Mouse (Mus musculus) liver, adult 2 months (tissue): Measurements from ENCODE around the gene Serpina1f. TPM values are rescaled to one million over a fixed set of nuclear protein-coding genes. Genes with fewer than 3 reads are reported as not detected.
"Not testable (repeated sequence)": the region's sequence is repeated elsewhere in the genome, so short reads cannot be mapped to it uniquely, and the experiment has no call there.

Experiments
- DNase-seq: peaks from one replicate; pipeline ENCODE4 v3.0.0-alpha.2; 2011; ENCODE audit warnings: low read depth, low spot score; ENCODE audit errors: extremely low read depth
- H3K27ac ChIP-seq: fragments of 200-500 bp; replicated peaks from 2 replicates; pipeline ENCODE4 v1.5.1; 2012; ENCODE audit warnings: low read depth, mild to moderate bottlenecking, control low read depth, inconsistent platforms, low read length; ENCODE audit not compliant: insufficient read depth
- H3K27me3 ChIP-seq: fragments of 200-500 bp; 2 replicates; pipeline ENCODE4 v1.6.1; 2012; ENCODE audit warnings: mild to moderate bottlenecking, moderate library complexity, low read length, inconsistent platforms; ENCODE audit not compliant: control insufficient read depth, insufficient read depth
- H3K36me3 ChIP-seq: fragments of 200-500 bp; 2 replicates; pipeline ENCODE4 v1.6.1; 2012; ENCODE audit warnings: low read length, inconsistent platforms; ENCODE audit not compliant: control insufficient read depth, insufficient read depth
- H3K4me1 ChIP-seq: fragments of 200-500 bp; 2 replicates; pipeline ENCODE4 v1.6.1; 2011; ENCODE audit warnings: low read length; ENCODE audit not compliant: control insufficient read depth, insufficient read depth
- H3K4me3 ChIP-seq: fragments of 200-500 bp; 2 replicates; pipeline ENCODE4 v1.5.1; 2011; ENCODE audit warnings: low read depth, mild to moderate bottlenecking, control low read depth, low read length, moderate library complexity; ENCODE audit not compliant: insufficient read depth
- H3K79me2 ChIP-seq: fragments of 200-500 bp; 2 replicates; pipeline ENCODE4 v1.6.1; 2012; ENCODE audit warnings: inconsistent platforms, mild to moderate bottlenecking, low read length, moderate library complexity; ENCODE audit not compliant: control insufficient read depth, insufficient read depth
- H3K9ac ChIP-seq: fragments of 200-500 bp; 2 replicates; pipeline ENCODE4 v1.6.1; 2012; ENCODE audit warnings: low read depth, mild to moderate bottlenecking, control low read depth, inconsistent platforms, low read length
- CTCF ChIP-seq: fragments of 200-500 bp; IDR thresholded peaks from 2 replicates; pipeline ENCODE4 v1.5.1; 2011; ENCODE audit warnings: low read depth, low read length, control low read depth
- POLR2A ChIP-seq: fragments of 200-500 bp; IDR thresholded peaks from 2 replicates; pipeline ENCODE4 v1.6.1; 2011; ENCODE audit warnings: low read length, control low read depth; ENCODE audit not compliant: insufficient read depth; ENCODE audit errors: extremely low read depth
- WGBS: fragments of 180-500 bp; shearing (Covaris S2); methylation state at CpG from one replicate; pipeline ENCODE4 v1.1.7; 2018; 5-methylcytosine and 5-hydroxymethylcytosine counted together
- polyA plus RNA-seq: library from polyadenylated mRNA; depleted of rRNA; stranded (reverse); fragments of >200 nt; gene quantifications from 2 replicates; pipeline ENCODE4 v1.2.3, GENCODE M21; 2012
- total RNA-seq: library from RNA; depleted of rRNA; stranded (reverse); fragments of >200 nt; gene quantifications from 2 replicates; pipeline ENCODE4 v1.2.3, GENCODE M21; 2014

Gene Serpina1f
- total and polyA plus RNA-seq, 2 experiments = not detected

DNA sequence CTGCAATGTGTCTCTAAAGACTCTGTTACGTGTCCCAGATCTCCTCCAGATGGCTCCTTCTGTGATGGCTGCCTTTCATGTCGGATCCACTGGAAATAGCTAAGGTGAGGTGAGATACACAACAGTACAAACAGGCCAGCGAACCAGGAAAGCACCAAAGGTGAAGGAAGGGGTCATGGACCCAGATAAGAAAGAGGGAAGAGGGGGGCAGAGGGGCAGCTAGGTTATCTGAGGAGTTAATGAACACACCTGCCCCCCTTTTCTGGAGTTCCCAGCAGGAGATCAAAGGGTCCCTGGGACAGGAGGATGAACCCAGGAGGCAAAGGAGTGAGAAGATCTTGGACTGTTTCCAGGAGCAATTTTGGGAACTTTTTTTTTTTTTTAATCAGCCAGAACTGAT lies 9.9 kb downstream of the Serpina1f start:
- TF ChIP-seq POLR2A (no peak), CTCF (no peak)
- no peak for DNase-seq
- no peak overlapping the region for H3K9ac ChIP-seq
- H3K27ac ChIP-seq = no peak overlapping the region
- H3K4me1 ChIP-seq = peaks cover 15% of the 10 kb centered on the region
- no peaks in the 10 kb centered on the region for H3K36me3 ChIP-seq
- H3K79me2 ChIP-seq = no peaks in the 10 kb centered on the region
- H3K27me3 ChIP-seq = no peaks in the 10 kb centered on the region
- H3K4me3 ChIP-seq = no peak overlapping the region
- WGBS = 68% methylated on average over 3 of the region's 3 CpGs

DNA sequence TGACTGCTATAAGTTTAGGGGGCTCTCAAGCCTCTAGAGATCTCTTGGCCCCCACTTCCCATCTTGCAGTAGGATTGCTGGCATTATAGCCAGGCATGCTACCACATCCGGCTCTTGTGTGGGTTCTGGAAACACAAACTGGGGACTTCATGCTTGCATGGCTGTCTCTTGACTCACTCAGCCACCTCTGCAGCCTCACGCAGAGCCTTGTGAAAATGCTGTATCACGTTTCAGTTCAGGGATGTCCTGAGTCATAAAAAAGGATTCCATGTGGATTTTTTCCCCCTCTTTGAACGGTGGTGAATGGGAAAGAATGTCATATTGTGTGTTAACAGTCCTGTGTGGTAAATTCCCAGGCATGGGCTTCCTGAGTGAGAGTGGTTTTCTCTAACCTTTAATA lies 11.6 kb downstream of the Serpina1f start:
- no peak overlapping the region for H3K27ac ChIP-seq
- TF ChIP-seq CTCF = no peak
- TF ChIP-seq POLR2A = no peak
- no peaks in the 10 kb centered on the region for H3K27me3 ChIP-seq
- no peak overlapping the region for H3K9ac ChIP-seq
- 77% methylated on average over 4 of the region's 4 CpGs for WGBS
- DNase-seq = no peak
- no peak overlapping the region for H3K4me3 ChIP-seq
- peaks cover 16% of the 10 kb centered on the region for H3K4me1 ChIP-seq
- H3K36me3 ChIP-seq = no peaks in the 10 kb centered on the region
- H3K79me2 ChIP-seq = no peaks in the 10 kb centered on the region

DNA sequence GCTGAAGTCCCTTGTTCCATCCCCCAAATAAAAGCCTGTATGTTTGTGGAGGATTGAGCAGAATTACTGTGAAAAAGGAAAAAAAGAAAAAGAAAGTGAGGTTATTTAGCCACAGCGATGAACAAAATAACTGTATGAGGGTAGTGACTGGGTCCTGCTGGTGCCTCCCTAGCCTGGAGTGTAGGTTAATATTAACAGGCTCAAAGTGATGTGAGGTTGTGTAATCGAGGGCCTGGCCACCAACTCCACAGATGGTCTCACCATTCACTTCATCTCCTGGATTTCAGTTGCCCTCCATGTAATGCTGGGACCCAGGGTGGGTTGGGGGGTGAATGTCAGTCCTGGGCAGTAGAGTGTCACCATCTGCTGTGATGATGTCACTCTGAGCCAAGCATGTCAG lies 13.6 kb downstream of the Serpina1f start:
- peak overlapping the region; percentile 43; the same call in 1 of the 2 replicates for H3K27ac ChIP-seq
- H3K36me3 ChIP-seq = no peaks in the 10 kb centered on the region
- no peaks in the 10 kb centered on the region for H3K27me3 ChIP-seq
- no peak overlapping the region for H3K4me3 ChIP-seq
- peaks cover 16% of the 10 kb centered on the region for H3K4me1 ChIP-seq
- no peak overlapping the region for H3K9ac ChIP-seq
- 15% methylated on average over 2 of the region's 2 CpGs for WGBS
- no peaks in the 10 kb centered on the region for H3K79me2 ChIP-seq
- TF ChIP-seq POLR2A = no peak
- DNase-seq = peak; percentile 77

DNA sequence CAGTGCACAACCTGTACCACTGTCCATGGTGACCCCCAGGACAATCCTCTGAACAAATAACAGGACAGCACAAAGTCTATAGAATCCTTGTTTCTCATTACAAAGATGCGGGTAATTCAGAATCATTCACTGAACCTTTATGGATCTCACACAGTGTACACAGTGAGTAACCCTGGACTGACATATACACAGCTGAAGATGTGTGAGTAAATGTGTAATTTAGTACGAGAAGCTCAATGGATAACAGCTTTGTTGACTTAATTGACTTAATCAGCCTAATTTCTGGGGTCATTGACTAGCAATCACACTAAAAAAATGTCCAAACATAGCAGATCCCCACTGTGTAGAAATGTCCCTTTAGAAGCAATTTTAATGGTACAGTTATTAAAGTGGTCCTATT lies 14.2 kb downstream of the Serpina1f start:
- Histone ChIP-seq H3K36me3 (no peaks in the 10 kb centered on the region), H3K79me2 (no peaks in the 10 kb centered on the region), H3K9ac (no peak overlapping the region), H3K4me1 (peaks cover 16% of the 10 kb centered on the region), H3K4me3 (no peak overlapping the region), H3K27me3 (no peaks in the 10 kb centered on the region), H3K27ac (0 out of 2 replicates have a peak overlapping the region, but pooled peaks have one; percentile 43)
- WGBS = 23% methylated on average over 2 of the region's 2 CpGs
- peak; percentile 67 for DNase-seq
- TF ChIP-seq CTCF = no peak
- no peak for TF ChIP-seq POLR2A

DNA sequence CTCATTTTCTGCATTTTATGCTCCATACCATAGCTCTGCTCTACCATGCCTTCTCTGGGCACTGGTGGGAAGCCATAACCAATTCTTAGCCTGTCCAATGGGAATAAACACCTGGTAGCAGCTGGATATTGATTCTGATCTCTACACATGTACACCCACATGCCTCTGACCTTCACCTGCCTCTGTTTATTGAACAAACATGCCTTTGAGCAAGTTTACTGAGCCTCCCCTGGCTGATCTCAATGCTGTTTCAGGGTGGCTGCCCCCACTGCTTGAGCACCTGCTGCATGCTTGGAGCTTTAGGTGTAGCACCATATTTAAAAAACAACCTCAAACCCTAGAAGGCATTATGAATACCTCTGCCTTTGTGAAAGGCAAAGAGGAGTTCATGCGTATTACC lies 15.5 kb downstream of the Serpina1f start:
- not testable (repeated sequence) for H3K79me2 ChIP-seq, H3K27me3 ChIP-seq, H3K9ac ChIP-seq, H3K4me3 ChIP-seq, H3K27ac ChIP-seq, H3K36me3 ChIP-seq
- H3K4me1 ChIP-seq = peaks cover 16% of the 10 kb centered on the region
- DNase-seq = peak; percentile 78
- 68% methylated on average over 1 of the region's 1 CpGs for WGBS

DNA sequence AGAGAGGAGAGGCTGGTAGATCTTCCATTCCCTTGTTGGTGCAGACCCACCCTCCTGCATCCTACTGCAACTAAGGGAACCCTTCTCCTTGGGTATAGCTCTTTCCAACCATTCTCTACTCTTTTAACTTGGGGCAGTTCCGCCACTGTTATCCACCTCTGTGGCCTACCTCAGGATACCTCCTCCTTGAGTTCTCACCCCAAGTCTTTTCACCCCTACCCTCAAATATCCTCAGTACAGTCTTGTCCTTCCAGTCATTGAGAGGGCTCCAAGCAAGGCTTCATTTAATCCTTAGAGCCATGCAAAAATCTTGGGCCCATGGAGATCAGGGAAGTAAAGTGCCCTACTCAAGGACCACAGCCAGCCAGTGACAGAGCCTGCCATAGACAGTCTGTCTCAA lies 19.3 kb downstream of the Serpina1f start, which contains the start of gene Serpina16:
Gene Serpina16 (minus strand): TSS at position 101 of the 400 bp plus-strand sequence.
- no peak within 1 kb of the TSS for H3K27ac ChIP-seq
- DNase-seq = no peak
- 100% methylated on average over 1 of the region's 1 CpGs for WGBS

More for the DNA sequence above, 19.3 kb downstream of the Serpina1f start, which contains the start of gene Serpina16:
- no peaks in the 10 kb centered on the region for H3K27me3 ChIP-seq
- no peak within 1 kb of the TSS for H3K9ac ChIP-seq
- H3K36me3 ChIP-seq = no peaks in the 10 kb centered on the region
- no peak within 1 kb of the TSS for H3K4me3 ChIP-seq
- TF ChIP-seq CTCF (no peak), POLR2A (no peak)
- no peaks in the 10 kb centered on the region for H3K79me2 ChIP-seq
- H3K4me1 ChIP-seq = peaks cover 7% of the 10 kb centered on the region
